Mouse (Mus musculus): ENCODE results near the gene Gm20479. TPM values are rescaled to one million over a fixed set of nuclear protein-coding genes. Genes with fewer than 3 reads are reported as not detected.

The Gm20479 gene
- polyA plus RNA-seq, 1 experiment from 2014 or later = not detected

DNA sequence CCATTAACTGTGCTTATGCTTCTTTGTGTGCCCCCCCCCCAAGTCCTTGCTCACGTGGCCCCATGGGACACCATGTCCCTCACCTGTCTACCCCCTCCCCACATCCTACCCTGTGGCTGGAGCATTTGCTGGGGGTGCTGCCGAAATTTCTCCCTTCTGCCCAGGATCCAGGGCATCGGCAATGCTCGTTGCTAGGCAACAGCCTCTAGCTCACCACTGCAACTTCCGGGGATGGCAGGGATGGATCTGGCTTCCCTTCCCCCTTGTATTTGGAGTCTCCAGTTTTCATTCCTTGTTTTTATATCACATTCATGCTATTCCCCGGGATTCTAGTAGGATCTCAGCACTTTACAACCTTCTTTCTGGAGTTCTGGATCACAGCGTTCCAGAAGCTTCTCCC, 17.7 kb downstream of the Gm20479 start:
- DNase-seq (no peak), ATAC-seq (no peak)
- Histone ChIP-seq H3K4me1 (ENCODE audit: insufficient read depth) (no peaks in the 10 kb centered on the region), H3K27ac (ENCODE audit: low read depth) (no peak overlapping the region), H3K36me3 (replicated peaks; ENCODE audit: insufficient read depth, low read length) (no peaks in the 10 kb centered on the region; the same call in 1 of the 2 replicates), H3K4me3 (ENCODE audit: low read depth, low read length) (no peak overlapping the region), H3K27me3 (ENCODE audit: insufficient read depth, low read length) (peaks cover 42% of the 10 kb centered on the region), H3K9me3 (ENCODE audit: low read length) (no peaks in the 10 kb centered on the region), H3K9ac (replicated peaks) (no peak overlapping the region), H3K4me2 (ENCODE audit: low read depth, low read length) (no peak overlapping the region)
- WGBS (ENCODE audit: insufficient replicate concordance) = 38% methylated on average over 7 of the region's 7 CpGs
- TF ChIP-seq CTCF (IDR thresholded peaks at IDR 0.05; ENCODE audit: low read depth) (no peak), EP300 (IDR thresholded peaks at IDR 0.05; ENCODE audit: low read depth) (no peak)

DNA sequence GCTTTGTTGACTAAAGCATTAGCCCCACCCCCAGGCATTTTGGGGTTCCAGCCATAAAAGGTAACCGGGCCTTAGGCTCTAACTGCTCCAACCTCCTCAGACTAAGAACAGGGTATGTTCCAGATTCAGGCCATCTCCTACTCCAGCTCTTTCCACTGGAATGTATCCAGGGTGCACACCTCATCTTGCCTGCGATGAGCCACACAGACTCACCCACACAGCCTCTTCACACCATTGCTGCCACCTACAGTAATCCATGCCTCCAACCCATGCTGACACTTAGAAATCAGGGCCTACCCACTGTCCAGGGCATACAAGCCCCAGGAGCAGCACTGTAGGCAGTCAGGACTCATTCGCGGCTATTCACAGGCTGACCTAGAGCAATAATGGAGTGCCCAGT, 18.1 kb downstream of the Gm20479 start:
- no peak for ATAC-seq
- H3K27ac ChIP-seq (ENCODE audit: low read depth) = no peak overlapping the region
- WGBS (ENCODE audit: insufficient replicate concordance) = 71% methylated on average over 4 of the region's 4 CpGs
- H3K36me3 ChIP-seq (replicated peaks; ENCODE audit: insufficient read depth, low read length) = no peaks in the 10 kb centered on the region; the same call in 1 of the 2 replicates
- H3K27me3 ChIP-seq (ENCODE audit: insufficient read depth, low read length) = peaks cover 46% of the 10 kb centered on the region
- H3K4me3 ChIP-seq (ENCODE audit: low read depth, low read length) = no peak overlapping the region
- DNase-seq = no peak
- H3K9me3 ChIP-seq (ENCODE audit: low read length) = no peaks in the 10 kb centered on the region
- no peak overlapping the region for H3K4me2 ChIP-seq (ENCODE audit: low read depth, low read length)
- no peak overlapping the region for H3K9ac ChIP-seq (replicated peaks)
- H3K4me1 ChIP-seq (ENCODE audit: insufficient read depth) = no peaks in the 10 kb centered on the region
- TF ChIP-seq EP300 (IDR thresholded peaks at IDR 0.05; ENCODE audit: low read depth) (no peak), CTCF (IDR thresholded peaks at IDR 0.05; ENCODE audit: low read depth) (no peak)

DNA sequence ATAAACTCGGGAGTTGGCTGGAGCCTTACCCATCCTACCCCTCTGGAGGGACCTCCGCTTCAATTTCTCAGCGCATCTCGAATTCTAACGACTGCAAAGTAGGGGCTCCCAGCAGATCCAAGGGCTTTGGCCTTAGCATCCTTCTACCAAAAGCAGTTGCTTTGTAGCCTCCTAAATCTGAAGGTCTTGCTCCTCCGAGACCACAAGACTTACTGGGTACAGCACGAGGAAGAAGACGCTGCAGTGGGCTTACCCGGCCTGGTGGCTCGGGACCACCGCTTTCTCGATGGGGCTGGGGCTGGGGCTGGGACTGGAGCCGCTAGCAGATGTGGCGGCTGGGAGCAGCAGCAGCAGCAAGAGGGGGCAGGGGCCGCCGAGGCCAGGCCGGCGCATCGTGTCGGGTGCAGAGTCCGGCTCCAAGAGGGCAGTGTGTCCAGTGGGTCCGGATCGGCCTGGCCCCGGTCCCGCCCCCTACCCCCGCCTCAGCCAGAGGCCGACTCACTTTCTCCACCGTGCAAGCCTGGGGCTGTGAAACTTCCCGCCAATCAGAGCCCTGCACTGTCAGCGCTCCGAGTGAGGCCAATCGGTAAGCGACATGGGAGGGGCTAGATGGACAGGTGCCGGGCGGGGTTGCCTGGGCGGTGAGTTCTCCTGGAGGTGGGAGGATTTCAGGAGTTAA, 19.9 kb downstream of the Gm20479 start, which contains the start of gene Ltbp4:
Gene Ltbp4 (minus strand): TSS at position 518 of the 679 bp plus-strand sequence.
- H3K9ac ChIP-seq (replicated peaks) = no peak within 1 kb of the TSS
- H3K4me3 ChIP-seq (ENCODE audit: low read depth, low read length) = 0 out of 2 replicates have a peak within 1 kb of the TSS, but pooled peaks have one; percentile 13
- H3K27me3 ChIP-seq (ENCODE audit: insufficient read depth, low read length) = peaks cover 62% of the 10 kb centered on the region
- H3K4me2 ChIP-seq (ENCODE audit: low read depth, low read length) = peak within 1 kb of the TSS; percentile 48
- DNase-seq = peak; percentile 67
- H3K4me1 ChIP-seq (ENCODE audit: insufficient read depth) = no peaks in the 10 kb centered on the region; the same call in 1 of the 2 replicates
- no peak within 1 kb of the TSS for H3K27ac ChIP-seq (ENCODE audit: low read depth)
- H3K36me3 ChIP-seq (replicated peaks; ENCODE audit: insufficient read depth, low read length) = no peaks in the 10 kb centered on the region
- 1% methylated on average over 36 of the region's 36 CpGs for WGBS (ENCODE audit: insufficient replicate concordance)
- H3K9me3 ChIP-seq (ENCODE audit: low read length) = no peaks in the 10 kb centered on the region
- peak; percentile 81 for ATAC-seq
- TF ChIP-seq CTCF (IDR thresholded peaks at IDR 0.05; ENCODE audit: low read depth) (no peak), EP300 (IDR thresholded peaks at IDR 0.05; ENCODE audit: low read depth) (no peak)

DNA sequence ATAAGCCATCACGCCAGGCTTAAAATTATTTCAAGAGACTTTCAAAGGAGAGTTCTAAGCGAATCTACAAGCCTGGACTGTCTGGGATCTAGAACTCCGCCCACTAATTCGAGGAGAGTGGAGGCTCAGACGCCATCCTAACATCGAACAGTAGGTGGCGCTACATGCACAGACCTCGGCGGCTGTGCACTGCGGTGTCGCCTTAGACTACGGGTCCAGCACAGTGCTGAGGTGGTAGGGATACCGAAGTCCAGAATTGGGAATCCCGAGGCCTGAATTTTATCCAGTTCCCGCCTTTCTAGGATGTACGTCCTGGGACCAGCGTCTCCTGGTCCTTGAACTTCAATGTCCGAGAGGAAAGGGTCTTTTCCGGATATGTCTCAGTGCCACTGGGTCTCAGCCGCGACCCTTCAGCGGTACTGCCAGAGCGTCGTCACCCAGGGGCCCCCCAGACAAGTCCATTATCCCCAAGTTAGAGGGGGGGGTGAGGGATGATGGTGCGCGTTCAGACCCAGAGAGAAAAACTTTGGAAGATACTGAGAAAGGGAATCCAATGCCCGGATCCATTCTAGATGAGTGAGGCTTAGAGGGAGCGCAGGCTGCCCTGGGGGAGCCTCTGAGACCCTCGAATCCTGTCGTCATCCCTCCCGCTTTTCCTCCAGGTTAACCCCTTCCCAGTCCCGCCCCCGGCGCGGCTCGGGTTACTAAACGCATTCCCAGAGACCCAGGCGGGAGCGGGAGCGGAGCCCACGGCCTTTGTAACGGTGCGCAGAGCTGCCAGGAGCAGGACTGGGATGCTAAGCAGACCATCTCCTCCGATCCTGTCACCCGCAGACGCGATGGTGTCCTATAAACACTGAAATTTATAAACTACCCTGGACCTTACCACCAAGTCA, 21.0 kb downstream of the Gm20479 start:
- Histone ChIP-seq H3K27me3 (ENCODE audit: insufficient read depth, low read length) (peaks cover 74% of the 10 kb centered on the region), H3K27ac (ENCODE audit: low read depth) (no peak overlapping the region), H3K9me3 (ENCODE audit: low read length) (no peaks in the 10 kb centered on the region), H3K36me3 (replicated peaks; ENCODE audit: insufficient read depth, low read length) (no peaks in the 10 kb centered on the region), H3K4me3 (ENCODE audit: low read depth, low read length) (no peak overlapping the region), H3K9ac (replicated peaks) (no peak overlapping the region), H3K4me1 (ENCODE audit: insufficient read depth) (no peaks in the 10 kb centered on the region; the same call in 1 of the 2 replicates), H3K4me2 (ENCODE audit: low read depth, low read length) (no peak overlapping the region)
- peak; percentile 64 for ATAC-seq
- TF ChIP-seq CTCF (IDR thresholded peaks at IDR 0.05; ENCODE audit: low read depth) (peak; percentile 98), EP300 (IDR thresholded peaks at IDR 0.05; ENCODE audit: low read depth) (no peak)
- WGBS (ENCODE audit: insufficient replicate concordance) = 2% methylated on average over 47 of the region's 47 CpGs
- peak; percentile 88 for DNase-seq

GRCm38 (mm10) chr7:27335011-27335720, 22.1 kb downstream of the Gm20479 start:
- WGBS (ENCODE audit: insufficient replicate concordance) = 53% methylated on average over 15 of the region's 15 CpGs
- no peak overlapping the region for H3K4me2 ChIP-seq (ENCODE audit: low read depth, low read length)

More at GRCm38 (mm10) chr7:27335011-27335720, 22.1 kb downstream of the Gm20479 start:
- H3K9me3 ChIP-seq (ENCODE audit: low read length) = no peaks in the 10 kb centered on the region
- no peaks in the 10 kb centered on the region for H3K36me3 ChIP-seq (replicated peaks; ENCODE audit: insufficient read depth, low read length)
- no peak overlapping the region for H3K9ac ChIP-seq (replicated peaks)
- peaks cover 84% of the 10 kb centered on the region for H3K27me3 ChIP-seq (ENCODE audit: insufficient read depth, low read length)
- H3K4me3 ChIP-seq (ENCODE audit: low read depth, low read length) = no peak overlapping the region
- peaks cover 10% of the 10 kb centered on the region; the same call in 1 of the 2 replicates for H3K4me1 ChIP-seq (ENCODE audit: insufficient read depth)
- DNase-seq = no peak
- TF ChIP-seq CTCF (IDR thresholded peaks at IDR 0.05; ENCODE audit: low read depth) = no peak
- ATAC-seq = no peak
- no peak overlapping the region for H3K27ac ChIP-seq (ENCODE audit: low read depth)

Measured in liver, postnatal 0 days (tissue).